Mouse (Mus musculus) kidney, postnatal 0 days (tissue): ENCODE data around the gene Accs. TPM values are rescaled to one million over a fixed set of nuclear protein-coding genes. Genes with fewer than 3 reads are reported as not detected.

ENCODE experiments used
- ATAC-seq: fragments of 200-750 bp; cut with Nextera tagmentation; replicated peaks from 2 replicates; pipeline ENCODE4 v1.8.0; 2017; ENCODE audit warnings: low read depth, moderate number of reproducible peaks, moderate TSS enrichment, moderate library complexity; ENCODE audit not compliant: low FRiP score
- DNase-seq: peaks from one replicate; pipeline ENCODE4 v3.0.0-alpha.2; 2016; ENCODE audit warnings: low spot score
- H3K27ac ChIP-seq: fragments of 300-500 bp; sonication (generic); 2 replicates; pipeline ENCODE4 v1.5.1; 2014; ENCODE audit warnings: mild to moderate bottlenecking
- H3K27me3 ChIP-seq: fragments of 300-500 bp; sonication (generic); 2 replicates; pipeline ENCODE4 v1.6.1; 2014; ENCODE audit warnings: low read length, mixed read lengths; ENCODE audit not compliant: insufficient read depth
- H3K36me3 ChIP-seq: fragments of 300-500 bp; sonication (generic); 2 replicates; pipeline ENCODE4 v1.6.1; 2014; ENCODE audit warnings: low read length, mixed read lengths; ENCODE audit not compliant: insufficient read depth
- H3K4me1 ChIP-seq: fragments of 300-500 bp; sonication (generic); replicated peaks from 2 replicates; pipeline ENCODE4 v1.6.1; 2014; ENCODE audit warnings: antibody characterized with exemption, low read length, mixed read lengths; ENCODE audit not compliant: insufficient read depth
- H3K4me2 ChIP-seq: fragments of 300-500 bp; sonication (generic); 2 replicates; pipeline ENCODE4 v1.6.1; 2014; ENCODE audit warnings: mild to moderate bottlenecking, low read length, moderate library complexity, mixed read lengths
- H3K4me3 ChIP-seq: fragments of 300-500 bp; sonication (generic); replicated peaks from 2 replicates; pipeline ENCODE4 v1.5.1; 2014; ENCODE audit warnings: low read depth, low read length
- H3K9ac ChIP-seq: fragments of 300-500 bp; sonication (generic); 2 replicates; pipeline ENCODE4 v1.6.1; 2014; ENCODE audit warnings: low read depth, low read length
- H3K9me3 ChIP-seq: fragments of 300-500 bp; sonication (generic); replicated peaks from 2 replicates; pipeline ENCODE4 v1.6.1; 2016; ENCODE audit warnings: low read length, inconsistent platforms, mixed read lengths
- CTCF ChIP-seq: IDR thresholded peaks from 2 replicates; pipeline ENCODE4 v1.5.1; 2016; ENCODE audit warnings: antibody characterized with exemption, low read depth, mild to moderate bottlenecking, moderate library complexity
- WGBS: fragments of 180-500 bp; shearing (Covaris S2); extraction: QIAGEN DNeasy Blood & Tissue Kit; methylation state at CpG from one replicate; pipeline ENCODE4 v1.1.7; 2014; 5-methylcytosine and 5-hydroxymethylcytosine counted together
- polyA plus RNA-seq: library from polyadenylated mRNA; unstranded; fragments of >200 nt; fragmentation: Nextera tagmentation; extraction: Ambion mirVana; gene quantifications from 2 replicates; pipeline ENCODE4 v1.2.1, GENCODE M21; 2015

The Accs gene
- 7.6 and 9.9 TPM in 2 replicates for polyA plus RNA-seq

DNA sequence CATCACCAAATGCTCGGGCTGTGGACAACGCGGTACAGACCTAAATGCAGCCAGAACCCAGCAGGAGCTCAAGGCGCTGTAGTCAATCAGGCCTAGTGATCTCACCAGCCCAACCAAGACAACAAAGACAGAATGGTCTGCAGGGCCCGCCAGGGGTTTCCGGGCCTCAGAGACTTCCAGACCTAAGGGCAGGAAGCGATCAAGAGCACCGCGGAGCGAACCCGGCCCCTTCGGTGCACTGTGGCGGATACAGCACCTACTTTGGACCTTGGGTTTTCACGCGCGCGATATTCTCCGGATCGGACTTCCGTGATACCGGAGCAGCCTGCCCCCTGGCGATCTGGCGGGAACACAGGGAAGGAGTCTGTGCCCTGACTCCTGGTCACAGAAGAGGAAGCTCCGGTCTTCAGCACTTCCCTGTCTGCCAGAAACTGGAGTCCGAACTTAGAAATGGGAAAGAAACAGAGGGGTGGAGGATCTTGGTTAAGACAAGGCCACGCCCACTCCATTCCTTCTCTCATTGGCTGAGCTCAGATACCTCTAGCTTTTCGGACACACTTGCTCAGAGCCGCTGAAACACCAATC lies at the start of gene Accs:
TSS of gene Accs (minus strand) at position 439 of the 585 bp plus-strand sequence.
- peak; percentile 96 for DNase-seq
- Histone ChIP-seq H3K36me3 (peaks cover 17% of the 10 kb centered on the region; the same call in 1 of the 2 replicates), H3K9me3 (no peaks in the 10 kb centered on the region), H3K4me2 (peak within 1 kb of the TSS; percentile 69), H3K27ac (peak within 1 kb of the TSS; percentile 92), H3K27me3 (no peaks in the 10 kb centered on the region), H3K9ac (peak within 1 kb of the TSS; percentile 72), H3K4me3 (peak within 1 kb of the TSS; percentile 62), H3K4me1 (peaks cover 8% of the 10 kb centered on the region; the same call in 1 of the 2 replicates)
- ATAC-seq: peak; percentile 78
- peak; percentile 69 for TF ChIP-seq CTCF
- under 1% methylated on average over 28 of the region's 28 CpGs for WGBS

GRCm38 (mm10) chr2:93891611-93892280 lies 42.0 kb upstream of the Accs start:
- H3K36me3 ChIP-seq: no peaks in the 10 kb centered on the region
- ATAC-seq (peak; percentile 76), DNase-seq (peak; percentile 81)
- H3K9ac ChIP-seq: no peak overlapping the region
- H3K4me2 ChIP-seq: no peak overlapping the region
- H3K27me3 ChIP-seq: no peaks in the 10 kb centered on the region
- no peaks in the 10 kb centered on the region for H3K9me3 ChIP-seq
- H3K4me3 ChIP-seq: no peak overlapping the region
- 8% methylated on average over 8 of the region's 9 CpGs for WGBS
- TF ChIP-seq CTCF: no peak
- H3K27ac ChIP-seq: peak overlapping the region; percentile 79
- 0 out of 2 replicates have a peak, but pooled peaks cover 10% of the 10 kb centered on the region for H3K4me1 ChIP-seq

DNA sequence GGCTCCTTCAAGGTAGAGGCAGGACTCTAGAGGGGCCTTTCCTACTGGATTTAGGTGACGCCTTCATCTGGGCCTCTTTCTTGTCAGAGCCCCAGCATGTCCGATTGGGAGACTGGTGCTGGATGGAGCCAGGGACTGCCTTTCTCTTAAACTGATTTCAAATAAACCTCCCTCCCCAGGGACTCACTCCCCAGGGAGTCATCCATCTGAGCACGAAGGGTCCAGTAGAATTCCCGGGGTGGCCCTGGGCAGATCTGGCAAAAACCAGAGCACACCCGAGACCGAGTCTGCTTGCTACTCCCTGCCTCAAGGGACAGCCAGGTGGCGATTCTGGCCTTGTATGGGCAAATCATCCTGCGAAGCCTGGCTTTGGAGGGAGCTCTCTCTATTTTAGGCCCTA lies 40.4 kb upstream of the Accs start:
- DNase-seq: no peak
- H3K4me2 ChIP-seq: no peak overlapping the region

DNA sequence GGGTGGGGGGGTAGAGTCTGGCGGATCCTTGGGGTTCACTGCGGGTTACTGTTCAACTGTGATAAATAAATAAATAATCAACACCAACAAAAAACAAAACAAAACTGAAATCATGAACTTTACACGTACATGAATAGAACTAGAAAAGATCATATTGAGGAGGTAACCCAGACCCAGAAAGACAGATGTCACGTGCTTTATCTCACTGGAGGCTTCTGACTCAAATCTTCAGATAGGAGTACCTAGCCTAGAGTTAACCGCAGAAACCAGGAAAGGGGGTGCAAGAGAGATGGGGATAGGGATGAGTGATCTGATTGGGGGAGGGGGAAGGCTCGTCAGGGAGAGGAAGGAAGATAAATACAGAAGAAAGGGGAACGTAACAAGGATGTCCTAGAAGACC lies 39.3 kb upstream of the Accs start:
- no peak for DNase-seq
- H3K36me3 ChIP-seq: no peaks in the 10 kb centered on the region
- no peaks in the 10 kb centered on the region for H3K27me3 ChIP-seq
- H3K4me1 ChIP-seq: 0 out of 2 replicates have a peak, but pooled peaks cover 10% of the 10 kb centered on the region
- H3K9me3 ChIP-seq: no peaks in the 10 kb centered on the region
- H3K27ac ChIP-seq: no peak overlapping the region
- ATAC-seq: no peak
- no peak overlapping the region for H3K9ac ChIP-seq
- TF ChIP-seq CTCF: no peak
- WGBS: 79% methylated on average over 7 of the region's 7 CpGs
- H3K4me2 ChIP-seq: no peak overlapping the region
- H3K4me3 ChIP-seq: no peak overlapping the region

More for the DNA sequence above, 40.4 kb upstream of the Accs start:
- Histone ChIP-seq H3K9me3 (no peaks in the 10 kb centered on the region), H3K27me3 (no peaks in the 10 kb centered on the region), H3K9ac (no peak overlapping the region), H3K36me3 (no peaks in the 10 kb centered on the region), H3K4me1 (0 out of 2 replicates have a peak, but pooled peaks cover 10% of the 10 kb centered on the region), H3K27ac (no peak overlapping the region), H3K4me3 (no peak overlapping the region)
- TF ChIP-seq CTCF: no peak
- no peak for ATAC-seq
- 78% methylated on average over 8 of the region's 8 CpGs for WGBS

DNA sequence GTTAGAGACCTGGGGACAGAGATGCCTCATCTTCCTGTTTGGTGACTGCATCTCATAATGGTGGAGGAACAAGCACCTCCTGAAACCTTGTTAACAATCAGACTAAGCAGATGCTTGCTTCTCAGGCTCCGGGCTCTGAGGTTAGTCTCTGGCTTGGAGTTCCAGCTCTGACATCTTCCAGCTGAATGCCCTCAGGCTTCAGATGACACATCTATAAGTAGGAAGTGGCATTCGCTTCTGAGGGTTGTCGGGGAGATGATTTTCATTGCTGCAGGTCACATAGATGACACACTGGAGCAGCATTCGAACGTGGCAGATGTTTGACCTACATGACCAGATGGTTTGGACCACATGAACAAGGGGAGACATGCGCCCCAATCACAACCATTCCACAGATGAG lies 38.6 kb upstream of the Accs start:
- WGBS: 60% methylated on average over 6 of the region's 6 CpGs
- no peak for ATAC-seq

GRCm38 (mm10) chr2:93887273-93887672 lies 37.5 kb upstream of the Accs start:
- ATAC-seq (no peak), DNase-seq (peak; percentile 52)
- 0 out of 2 replicates have a peak, but pooled peaks cover 10% of the 10 kb centered on the region for H3K4me1 ChIP-seq
- no peaks in the 10 kb centered on the region for H3K27me3 ChIP-seq
- no peak for TF ChIP-seq CTCF
- H3K4me3 ChIP-seq: no peak overlapping the region
- no peak overlapping the region for H3K9ac ChIP-seq
- H3K9me3 ChIP-seq: no peaks in the 10 kb centered on the region
- 32% methylated on average over 11 of the region's 11 CpGs for WGBS
- H3K4me2 ChIP-seq: no peak overlapping the region
- H3K36me3 ChIP-seq: no peaks in the 10 kb centered on the region
- no peak overlapping the region for H3K27ac ChIP-seq

More for the DNA sequence above, 38.6 kb upstream of the Accs start:
- Histone ChIP-seq H3K27me3 (no peaks in the 10 kb centered on the region), H3K4me2 (no peak overlapping the region), H3K4me3 (no peak overlapping the region), H3K9me3 (no peaks in the 10 kb centered on the region), H3K27ac (no peak overlapping the region), H3K36me3 (no peaks in the 10 kb centered on the region), H3K9ac (no peak overlapping the region), H3K4me1 (0 out of 2 replicates have a peak, but pooled peaks cover 10% of the 10 kb centered on the region)
- no peak for DNase-seq
- TF ChIP-seq CTCF: no peak
